Mouse (Mus musculus): ENCODE measurements at regions not wholly inside any gene's neighbourhood (a gene's known extent, or its start where the extent isn't known, plus 50 kb on each side); places are given as distances from the start of the nearest gene placed in this dataset.

- Histone ChIP-seq H3K36me3 (replicated peaks) (no peaks in the 10 kb centered on the region), H3K27me3 (replicated peaks) (no peaks in the 10 kb centered on the region), H3K4me1 (peaks cover 24% of the 10 kb centered on the region), H3K9me3 (no peaks in the 10 kb centered on the region), H3K27ac (peak overlapping the region; percentile 62; the same call in 1 of the 2 replicates), H3K4me3 (no peak overlapping the region), H3K4me2 (peak overlapping the region; percentile 36), H3K9ac (no peak overlapping the region)
- ATAC-seq (replicated peaks): peak; percentile 90
- WGBS: 28% methylated on average over 8 of the region's 8 CpGs
Observed at GRCm38 (mm10) chr4:35372528-35373212, 146.7 kb upstream of the C9orf72 start.

- no peak overlapping the region for H3K9ac ChIP-seq
- no peaks in the 10 kb centered on the region for H3K27me3 ChIP-seq (replicated peaks)
- no peak overlapping the region for H3K4me2 ChIP-seq
- 72% methylated on average over 7 of the region's 7 CpGs for whole genome bisulfite sequencing
- H3K9me3 ChIP-seq: no peaks in the 10 kb centered on the region
- H3K27ac ChIP-seq: no peak overlapping the region
- no peak for ATAC-seq (replicated peaks)
- no peak overlapping the region for H3K4me3 ChIP-seq
- no peaks in the 10 kb centered on the region for H3K36me3 ChIP-seq (replicated peaks)
- no peaks in the 10 kb centered on the region for H3K4me1 ChIP-seq
Observed at GRCm38 (mm10) chr4:35364161-35364560, 138.2 kb upstream of the C9orf72 start.

GRCm38 (mm10) chr4:35362176-35362575 is 136.2 kb upstream of the C9orf72 start:
- no peaks in the 10 kb centered on the region for H3K27me3 ChIP-seq (replicated peaks)
- no peaks in the 10 kb centered on the region for H3K36me3 ChIP-seq (replicated peaks)
- 65% methylated on average over 3 of the region's 3 CpGs for WGBS
- no peak overlapping the region for H3K9ac ChIP-seq
- H3K9me3 ChIP-seq: no peaks in the 10 kb centered on the region
- no peak overlapping the region for H3K4me3 ChIP-seq
- H3K27ac ChIP-seq: no peak overlapping the region
- no peaks in the 10 kb centered on the region for H3K4me1 ChIP-seq
- no peak overlapping the region for H3K4me2 ChIP-seq
- ATAC-seq (replicated peaks): no peak

DNA sequence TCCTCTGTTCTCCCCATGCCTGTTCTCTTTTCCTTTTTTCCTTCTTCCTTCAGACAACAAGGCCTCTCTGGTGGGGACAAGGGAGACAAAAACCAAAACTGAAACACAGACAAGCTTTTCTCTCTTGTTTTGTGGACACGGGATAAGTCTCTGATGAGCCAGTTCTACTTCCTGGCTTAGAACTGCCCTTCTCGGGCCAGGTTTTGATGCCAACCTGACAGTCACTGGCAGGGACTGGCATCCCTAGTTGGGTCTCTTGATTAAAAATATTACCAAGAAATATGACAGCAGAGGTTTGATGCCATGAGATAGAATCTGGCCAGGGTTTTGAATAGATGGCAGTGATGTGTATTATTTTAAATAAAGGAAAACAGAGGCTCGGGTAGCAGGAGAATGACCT is 133.4 kb upstream of the C9orf72 start:
- H3K27ac ChIP-seq: no peak overlapping the region
- H3K4me1 ChIP-seq: no peaks in the 10 kb centered on the region
- H3K4me3 ChIP-seq: no peak overlapping the region
- 89% methylated on average over 3 of the region's 3 CpGs for WGBS
- no peaks in the 10 kb centered on the region for H3K27me3 ChIP-seq (replicated peaks)
- no peak overlapping the region for H3K9ac ChIP-seq
- ATAC-seq (replicated peaks): no peak
- H3K4me2 ChIP-seq: no peak overlapping the region
- no peaks in the 10 kb centered on the region for H3K36me3 ChIP-seq (replicated peaks)
- H3K9me3 ChIP-seq: no peaks in the 10 kb centered on the region

DNA sequence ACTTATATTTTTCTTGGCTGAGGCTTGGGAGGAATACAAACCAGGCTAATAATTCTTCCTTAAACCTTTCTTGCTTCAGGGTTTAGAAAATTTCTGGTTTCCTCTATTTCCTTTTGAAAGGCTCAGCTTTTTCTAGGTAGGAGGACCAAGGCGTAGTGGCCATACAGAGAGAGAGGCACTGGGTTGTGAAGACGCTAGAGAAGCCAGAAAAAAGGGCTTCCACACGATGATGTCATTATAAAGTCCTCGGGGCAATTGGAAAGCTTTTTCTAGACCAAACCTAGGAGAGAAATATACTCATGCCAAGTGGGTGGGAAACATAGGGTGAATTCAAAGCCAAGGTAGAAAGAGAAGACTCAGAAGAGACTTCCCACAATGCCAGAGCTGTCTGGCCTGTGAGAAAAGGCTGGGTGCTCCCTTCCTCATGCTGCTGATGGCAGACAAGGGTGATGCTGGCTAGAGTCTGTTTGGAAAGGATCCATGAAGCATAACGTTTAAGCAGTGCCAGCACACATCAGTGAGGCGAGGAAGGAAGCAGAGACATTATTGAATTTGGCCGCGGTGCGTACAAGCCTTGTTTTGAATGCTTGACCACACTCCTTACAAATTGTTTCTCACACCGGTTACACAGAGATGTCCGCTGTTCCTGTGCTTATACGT is 131.1 kb upstream of the C9orf72 start:
- H3K27me3 ChIP-seq (replicated peaks): no peaks in the 10 kb centered on the region
- H3K27ac ChIP-seq: no peak overlapping the region
- 69% methylated on average over 12 of the region's 12 CpGs for WGBS
- no peak overlapping the region for H3K4me2 ChIP-seq
- H3K4me3 ChIP-seq: no peak overlapping the region
- ATAC-seq (replicated peaks): no peak
- no peak overlapping the region for H3K9ac ChIP-seq
- H3K9me3 ChIP-seq: no peaks in the 10 kb centered on the region
- no peaks in the 10 kb centered on the region for H3K4me1 ChIP-seq
- no peaks in the 10 kb centered on the region for H3K36me3 ChIP-seq (replicated peaks)

DNA sequence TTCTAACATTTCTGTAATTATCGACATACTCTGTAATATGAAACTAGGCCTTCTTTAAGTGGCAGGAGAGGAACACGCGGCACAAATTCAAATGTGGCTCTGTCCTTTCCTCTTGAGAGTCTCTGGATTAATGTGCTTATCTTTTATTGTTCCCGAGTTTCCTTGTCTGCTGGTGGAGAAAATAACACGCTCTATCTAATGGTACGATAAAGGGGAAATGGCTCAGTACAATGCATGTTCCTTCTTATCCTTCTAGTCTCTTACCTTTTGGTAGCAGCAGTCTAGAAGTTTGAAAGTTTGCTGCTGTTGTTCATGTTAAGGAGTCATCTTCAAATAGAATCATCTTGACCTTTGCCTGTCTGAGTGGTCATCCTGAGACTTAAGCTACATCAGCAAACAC is 130.1 kb upstream of the C9orf72 start:
- H3K4me1 ChIP-seq: no peaks in the 10 kb centered on the region
- H3K4me3 ChIP-seq: no peak overlapping the region
- no peak for ATAC-seq (replicated peaks)
- H3K4me2 ChIP-seq: no peak overlapping the region
- H3K9me3 ChIP-seq: no peaks in the 10 kb centered on the region
- H3K27ac ChIP-seq: no peak overlapping the region
- no peak overlapping the region for H3K9ac ChIP-seq
- WGBS: 76% methylated on average over 6 of the region's 6 CpGs
- no peaks in the 10 kb centered on the region for H3K27me3 ChIP-seq (replicated peaks)
- no peaks in the 10 kb centered on the region for H3K36me3 ChIP-seq (replicated peaks)

GRCm38 (mm10) chr4:35354046-35354445 is 128.1 kb upstream of the C9orf72 start:
- H3K9me3 ChIP-seq: no peaks in the 10 kb centered on the region
- H3K27me3 ChIP-seq (replicated peaks): no peaks in the 10 kb centered on the region
- H3K4me1 ChIP-seq: no peaks in the 10 kb centered on the region
- H3K4me2 ChIP-seq: no peak overlapping the region
- no peak overlapping the region for H3K27ac ChIP-seq
- 62% methylated on average over 14 of the region's 14 CpGs for WGBS
- H3K4me3 ChIP-seq: no peak overlapping the region
- no peak overlapping the region for H3K9ac ChIP-seq
- no peak for ATAC-seq (replicated peaks)
- no peaks in the 10 kb centered on the region for H3K36me3 ChIP-seq (replicated peaks)

- H3K4me3 ChIP-seq: no peak overlapping the region
- no peaks in the 10 kb centered on the region for H3K9me3 ChIP-seq
- ATAC-seq (replicated peaks): no peak
- H3K4me2 ChIP-seq: no peak overlapping the region
- 63% methylated on average over 1 of the region's 1 CpGs for WGBS
- no peaks in the 10 kb centered on the region for H3K4me1 ChIP-seq
- no peaks in the 10 kb centered on the region for H3K27me3 ChIP-seq (replicated peaks)
- no peak overlapping the region for H3K9ac ChIP-seq
- no peaks in the 10 kb centered on the region for H3K36me3 ChIP-seq (replicated peaks)
- no peak overlapping the region for H3K27ac ChIP-seq
Observed at GRCm38 (mm10) chr4:35352606-35353005, 126.6 kb upstream of the C9orf72 start.

- no peak overlapping the region for H3K4me3 ChIP-seq
- no peaks in the 10 kb centered on the region for H3K4me1 ChIP-seq
- no peaks in the 10 kb centered on the region for H3K9me3 ChIP-seq
- no peaks in the 10 kb centered on the region for H3K27me3 ChIP-seq (replicated peaks)
- no peak overlapping the region for H3K4me2 ChIP-seq
- H3K36me3 ChIP-seq (replicated peaks): no peaks in the 10 kb centered on the region
- ATAC-seq (replicated peaks): no peak
- WGBS: 90% methylated on average over 3 of the region's 3 CpGs
- H3K27ac ChIP-seq: no peak overlapping the region
- H3K9ac ChIP-seq: no peak overlapping the region
Observed at GRCm38 (mm10) chr4:35350465-35350864, 124.5 kb upstream of the C9orf72 start.

- no peak overlapping the region for H3K4me3 ChIP-seq
- no peak overlapping the region for H3K9ac ChIP-seq
- H3K27ac ChIP-seq: no peak overlapping the region
- no peaks in the 10 kb centered on the region for H3K36me3 ChIP-seq (replicated peaks)
- H3K4me2 ChIP-seq: no peak overlapping the region
- no peaks in the 10 kb centered on the region for H3K27me3 ChIP-seq (replicated peaks)
- WGBS: 88% methylated on average over 3 of the region's 3 CpGs
- H3K9me3 ChIP-seq: no peaks in the 10 kb centered on the region
- no peaks in the 10 kb centered on the region for H3K4me1 ChIP-seq
- ATAC-seq (replicated peaks): no peak
Observed at GRCm38 (mm10) chr4:35347609-35348008, 121.6 kb upstream of the C9orf72 start.

DNA sequence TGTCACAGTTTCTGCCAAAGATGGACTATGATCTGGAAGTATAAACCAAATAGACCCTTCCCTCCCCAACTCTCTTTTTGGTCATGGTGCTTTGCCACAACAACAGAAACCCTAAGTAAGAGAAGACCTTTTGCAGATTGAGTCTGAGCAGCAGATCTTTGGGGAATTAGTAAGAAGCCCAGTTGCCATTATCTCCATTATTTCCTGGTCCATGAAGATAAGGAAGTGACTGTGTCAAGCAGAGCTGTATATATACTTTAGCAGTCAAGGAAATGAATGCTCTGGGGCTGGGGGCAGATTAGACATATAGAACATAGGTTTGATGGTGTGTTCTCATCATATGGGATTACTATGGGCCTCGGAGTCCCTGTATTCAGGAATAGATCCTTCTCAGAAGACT is 117.8 kb upstream of the C9orf72 start:
- H3K4me3 ChIP-seq: no peak overlapping the region

DNA sequence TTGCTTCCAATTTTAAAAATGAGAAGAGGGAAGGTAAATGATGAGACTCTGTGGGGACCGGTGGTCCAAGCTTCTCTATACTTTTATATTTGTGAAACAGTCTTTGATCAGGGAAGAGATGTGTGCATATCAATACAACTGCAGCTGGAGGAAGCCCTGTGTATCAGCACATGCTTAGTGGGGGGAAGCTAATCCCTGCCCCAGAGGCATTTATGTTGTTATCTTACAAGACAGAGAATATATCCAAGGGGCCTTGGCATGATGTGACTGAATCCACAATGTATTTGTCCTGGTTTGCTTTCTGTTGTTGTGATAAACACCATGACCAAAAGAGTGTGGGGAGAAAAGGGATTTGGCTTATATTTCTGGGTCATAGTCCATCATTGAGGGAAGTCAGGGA is 105.2 kb upstream of the C9orf72 start:
- H3K4me3 ChIP-seq: no peak overlapping the region
- no peaks in the 10 kb centered on the region for H3K4me1 ChIP-seq
- 64% methylated on average over 1 of the region's 1 CpGs for WGBS
- no peaks in the 10 kb centered on the region for H3K27me3 ChIP-seq (replicated peaks)
- H3K27ac ChIP-seq: no peak overlapping the region
- no peak for ATAC-seq (replicated peaks)
- no peak overlapping the region for H3K4me2 ChIP-seq
- H3K9me3 ChIP-seq: no peaks in the 10 kb centered on the region
- no peak overlapping the region for H3K9ac ChIP-seq
- H3K36me3 ChIP-seq (replicated peaks): no peaks in the 10 kb centered on the region

More for the DNA sequence above, 117.8 kb upstream of the C9orf72 start:
- Histone ChIP-seq H3K9me3 (no peaks in the 10 kb centered on the region; the same call in 1 of the 2 replicates), H3K9ac (no peak overlapping the region), H3K4me1 (no peaks in the 10 kb centered on the region), H3K27ac (no peak overlapping the region), H3K36me3 (replicated peaks) (no peaks in the 10 kb centered on the region), H3K27me3 (replicated peaks) (no peaks in the 10 kb centered on the region), H3K4me2 (no peak overlapping the region)
- ATAC-seq (replicated peaks): no peak
- WGBS: 76% methylated on average over 1 of the region's 1 CpGs

DNA sequence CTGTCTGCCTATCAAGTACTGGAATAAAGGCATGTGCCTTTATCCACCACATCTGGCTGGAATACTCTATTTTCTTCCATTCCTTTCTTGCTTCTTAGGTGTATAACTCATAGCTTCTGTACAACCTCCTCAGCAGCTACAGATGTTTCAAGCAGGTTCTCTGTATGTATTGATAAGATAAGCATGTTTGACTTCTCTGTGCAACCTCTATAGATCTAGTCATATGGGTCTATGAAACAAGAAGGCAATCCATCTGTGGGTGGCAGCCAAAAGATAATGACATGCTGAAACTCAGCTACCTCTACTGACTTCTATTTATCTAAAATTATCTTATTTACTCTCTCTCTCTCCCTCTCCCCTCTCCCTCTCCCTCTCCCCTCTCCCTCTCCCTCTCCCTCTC is 99.3 kb upstream of the C9orf72 start:
- ATAC-seq (replicated peaks): no peak
- H3K4me3 ChIP-seq: no peak overlapping the region

More for the DNA sequence above, 99.3 kb upstream of the C9orf72 start:
- H3K4me1 ChIP-seq: no peaks in the 10 kb centered on the region
- no peak overlapping the region for H3K4me2 ChIP-seq
- H3K27me3 ChIP-seq (replicated peaks): no peaks in the 10 kb centered on the region
- H3K27ac ChIP-seq: no peak overlapping the region
- H3K9ac ChIP-seq: no peak overlapping the region
- no peaks in the 10 kb centered on the region for H3K9me3 ChIP-seq
- no peaks in the 10 kb centered on the region for H3K36me3 ChIP-seq (replicated peaks)

Measured in midbrain, embryonic 15.5 days (tissue).